Mouse (Mus musculus): ENCODE data around the gene Scn9a. TPM values are rescaled to one million over a fixed set of nuclear protein-coding genes. Genes with fewer than 3 reads are reported as not detected.

The Scn9a gene
- total and polyA plus RNA-seq, 2 experiments from 2014 or later, result 6.3 to 14.7 TPM

- Histone ChIP-seq H3K4me1 (ENCODE audit: insufficient read depth) (no peaks in the 10 kb centered on the region), H3K27ac (ENCODE audit: low read depth, low read length) (no peak overlapping the region), H3K4me2 (ENCODE audit: low read depth) (no peak overlapping the region), H3K4me3 (ENCODE audit: low read depth, low read length) (no peak overlapping the region), H3K36me3 (ENCODE audit: insufficient read depth) (no peaks in the 10 kb centered on the region), H3K9ac (no peak overlapping the region), H3K27me3 (ENCODE audit: insufficient read depth, low read length) (no peaks in the 10 kb centered on the region), H3K9me3 (ENCODE audit: low read length) (no peaks in the 10 kb centered on the region)
- DNase-seq (no peak), ATAC-seq (no peak)
- no peak for TF ChIP-seq CTCF (IDR thresholded peaks at IDR 0.05; ENCODE audit: low read depth)
- WGBS, result 81% methylated on average over 6 of the region's 6 CpGs
These were observed 37.4 kb downstream of the Scn9a start for GRCm38 (mm10) chr2:66597313-66597712.

- Histone ChIP-seq H3K4me3 (ENCODE audit: low read depth, low read length) (no peak overlapping the region), H3K27me3 (ENCODE audit: insufficient read depth, low read length) (no peaks in the 10 kb centered on the region), H3K4me1 (ENCODE audit: insufficient read depth) (no peaks in the 10 kb centered on the region), H3K27ac (ENCODE audit: low read depth, low read length) (no peak overlapping the region), H3K9me3 (ENCODE audit: low read length) (no peaks in the 10 kb centered on the region), H3K9ac (no peak overlapping the region), H3K4me2 (ENCODE audit: low read depth) (no peak overlapping the region), H3K36me3 (ENCODE audit: insufficient read depth) (no peaks in the 10 kb centered on the region)
- DNase-seq (no peak), ATAC-seq (no peak)
- TF ChIP-seq CTCF (IDR thresholded peaks at IDR 0.05; ENCODE audit: low read depth), result no peak
- 82% methylated on average over 5 of the region's 5 CpGs for WGBS
These were observed 38.6 kb downstream of the Scn9a start for GRCm38 (mm10) chr2:66596145-66596544.

- ATAC-seq (no peak), DNase-seq (peak; percentile 22)
- no peak overlapping the region for H3K4me3 ChIP-seq (ENCODE audit: low read depth, low read length)
- H3K4me2 ChIP-seq (ENCODE audit: low read depth), result no peak overlapping the region
- no peaks in the 10 kb centered on the region for H3K9me3 ChIP-seq (ENCODE audit: low read length)
- no peak for TF ChIP-seq CTCF (IDR thresholded peaks at IDR 0.05; ENCODE audit: low read depth)
- no peak overlapping the region for H3K9ac ChIP-seq
- WGBS, result 53% methylated on average over 3 of the region's 3 CpGs
- H3K36me3 ChIP-seq (ENCODE audit: insufficient read depth), result no peaks in the 10 kb centered on the region
- H3K27me3 ChIP-seq (ENCODE audit: insufficient read depth, low read length), result no peaks in the 10 kb centered on the region
- H3K4me1 ChIP-seq (ENCODE audit: insufficient read depth), result no peaks in the 10 kb centered on the region
- H3K27ac ChIP-seq (ENCODE audit: low read depth, low read length), result no peak overlapping the region
These were observed 44.6 kb downstream of the Scn9a start for GRCm38 (mm10) chr2:66590151-66590550.

GRCm38 (mm10) chr2:66580026-66580808 lies 54.5 kb downstream of the Scn9a start:
- H3K27me3 ChIP-seq (ENCODE audit: insufficient read depth, low read length), result no peaks in the 10 kb centered on the region
- TF ChIP-seq CTCF (IDR thresholded peaks at IDR 0.05; ENCODE audit: low read depth), result no peak
- no peaks in the 10 kb centered on the region for H3K9me3 ChIP-seq (ENCODE audit: low read length)
- no peak overlapping the region for H3K4me2 ChIP-seq (ENCODE audit: low read depth)
- no peak overlapping the region for H3K27ac ChIP-seq (ENCODE audit: low read depth, low read length)
- H3K9ac ChIP-seq, result no peak overlapping the region
- no peaks in the 10 kb centered on the region for H3K4me1 ChIP-seq (ENCODE audit: insufficient read depth)
- DNase-seq (peak; percentile 22), ATAC-seq (peak; percentile 76)
- 69% methylated on average over 5 of the region's 5 CpGs for WGBS
- no peak overlapping the region for H3K4me3 ChIP-seq (ENCODE audit: low read depth, low read length)
- no peaks in the 10 kb centered on the region for H3K36me3 ChIP-seq (ENCODE audit: insufficient read depth)

GRCm38 (mm10) chr2:66548254-66548653 lies 86.5 kb downstream of the Scn9a start:
- Histone ChIP-seq H3K27me3 (ENCODE audit: insufficient read depth, low read length) (no peaks in the 10 kb centered on the region), H3K4me2 (ENCODE audit: low read depth) (no peak overlapping the region), H3K27ac (ENCODE audit: low read depth, low read length) (no peak overlapping the region), H3K9me3 (ENCODE audit: low read length) (no peaks in the 10 kb centered on the region), H3K36me3 (ENCODE audit: insufficient read depth) (no peaks in the 10 kb centered on the region; the same call in 1 of the 2 replicates), H3K4me3 (ENCODE audit: low read depth, low read length) (no peak overlapping the region), H3K4me1 (ENCODE audit: insufficient read depth) (no peaks in the 10 kb centered on the region), H3K9ac (no peak overlapping the region)
- no peak for TF ChIP-seq CTCF (IDR thresholded peaks at IDR 0.05; ENCODE audit: low read depth)
- no peak for ATAC-seq
- no peak for DNase-seq
- WGBS, result 88% methylated on average over 3 of the region's 3 CpGs

- TF ChIP-seq CTCF (IDR thresholded peaks at IDR 0.05; ENCODE audit: low read depth), result no peak
- no peak overlapping the region for H3K27ac ChIP-seq (ENCODE audit: low read depth, low read length)
- H3K4me3 ChIP-seq (ENCODE audit: low read depth, low read length), result no peak overlapping the region
- no peak overlapping the region for H3K9ac ChIP-seq
- no peaks in the 10 kb centered on the region for H3K9me3 ChIP-seq (ENCODE audit: low read length)
- no peaks in the 10 kb centered on the region for H3K27me3 ChIP-seq (ENCODE audit: insufficient read depth, low read length)
- DNase-seq, result no peak
- H3K4me2 ChIP-seq (ENCODE audit: low read depth), result no peak overlapping the region
- ATAC-seq, result no peak
- 71% methylated on average over 3 of the region's 3 CpGs for WGBS
- H3K4me1 ChIP-seq (ENCODE audit: insufficient read depth), result no peaks in the 10 kb centered on the region
- H3K36me3 ChIP-seq (ENCODE audit: insufficient read depth), result no peaks in the 10 kb centered on the region
These were observed 114.8 kb downstream of the Scn9a start for GRCm38 (mm10) chr2:66519966-66520365.

GRCm38 (mm10) chr2:66511424-66511823 lies 123.3 kb downstream of the Scn9a start:
- Histone ChIP-seq H3K36me3 (ENCODE audit: insufficient read depth) (no peaks in the 10 kb centered on the region), H3K9me3 (ENCODE audit: low read length) (no peaks in the 10 kb centered on the region), H3K27me3 (ENCODE audit: insufficient read depth, low read length) (no peaks in the 10 kb centered on the region), H3K4me3 (ENCODE audit: low read depth, low read length) (no peak overlapping the region), H3K27ac (ENCODE audit: low read depth, low read length) (no peak overlapping the region), H3K4me2 (ENCODE audit: low read depth) (no peak overlapping the region), H3K9ac (no peak overlapping the region), H3K4me1 (ENCODE audit: insufficient read depth) (no peaks in the 10 kb centered on the region)
- TF ChIP-seq CTCF (IDR thresholded peaks at IDR 0.05; ENCODE audit: low read depth), result no peak
- no peak for ATAC-seq
- no peak for DNase-seq
- WGBS, result 72% methylated on average over 2 of the region's 2 CpGs

All from forebrain, postnatal 0 days (tissue).